Mouse (Mus musculus): ENCODE measurements around the gene Has1. TPM values are rescaled to one million over a fixed set of nuclear protein-coding genes. Genes with fewer than 3 reads are reported as not detected.
A peak's percentile ranks its signal among the peaks of the same experiment; 100 is the strongest.

The Has1 gene
- total and polyA plus RNA-seq, 3 experiments: not detected

DNA sequence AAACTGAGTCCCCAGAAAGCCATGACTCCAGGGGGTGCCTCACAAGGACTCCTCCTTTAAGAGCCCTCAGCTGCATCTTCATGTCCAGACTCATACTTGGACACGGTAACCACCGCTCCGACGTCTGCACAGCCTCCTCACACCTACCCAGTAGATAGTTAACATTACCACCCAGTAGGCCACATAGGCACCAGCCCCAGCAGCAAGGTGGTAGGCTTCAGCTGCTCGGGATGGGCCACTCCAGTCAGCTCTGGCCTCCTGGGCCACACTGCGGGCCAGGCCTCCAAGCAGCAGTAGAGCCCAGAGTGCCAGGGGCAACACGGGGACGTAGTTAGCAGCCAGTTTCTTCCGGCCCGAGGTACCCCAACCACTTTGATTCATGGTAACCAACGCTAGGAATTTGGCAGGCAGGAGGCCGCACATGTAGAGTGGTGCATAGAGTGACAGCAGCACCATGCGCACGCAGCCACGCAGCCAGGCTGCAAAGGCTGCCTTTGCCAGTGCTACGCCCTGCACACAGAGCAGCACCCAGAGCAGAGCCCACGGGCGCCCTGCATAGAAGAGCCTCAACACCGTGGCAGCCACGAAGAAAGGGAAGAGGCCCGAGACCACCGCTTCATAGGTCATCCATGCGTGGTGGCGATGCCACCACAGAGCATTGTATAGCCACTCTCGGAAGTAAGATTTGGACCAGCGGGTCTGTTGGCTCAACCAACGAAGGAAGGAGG, 11.3 kb downstream of the Has1 start:
- Histone ChIP-seq H3K27ac (ENCODE audit: insufficient read depth, low read depth) (no peak overlapping the region), H3K27me3 (replicated peaks) (no peaks in the 10 kb centered on the region), H3K9me3 (replicated peaks; ENCODE audit: low read length) (no peaks in the 10 kb centered on the region), H3K4me3 (replicated peaks in 1 of 3; ENCODE audit: low read depth in 2 of 3, low read length in 2 of 3, poor library complexity in 1 of 3) (no peak overlapping the region), H3K4me1 (ENCODE audit: control insufficient read depth in 1 of 2, insufficient read depth in 2 of 2) (peaks cover 3 to 13% of the 10 kb centered on the region in 2 experiments; a peak in 3 of 4 replicates), H3K79me2 (replicated peaks; ENCODE audit: control insufficient read depth, extremely low read depth, insufficient read depth, poor library complexity, severe bottlenecking) (no peaks in the 10 kb centered on the region), H3K4me2 (ENCODE audit: insufficient read depth, low read depth, poor library complexity, severe bottlenecking) (no peak overlapping the region), H3K9ac (ENCODE audit: insufficient read depth, low read depth) (no peak overlapping the region), H3K36me3 (replicated peaks in 1 of 2; ENCODE audit: control insufficient read depth in 1 of 2, insufficient read depth in 1 of 2, low read length in 1 of 2) (peaks cover 0 to 22% of the 10 kb centered on the region in 2 experiments)
- dilution Hi-C loops (cut with MboI; ENCODE audit: extremely low pct_ligation_motif_present, extremely low pct_unique_long_range_greater_than_20kb, low sequenced_read_pairs) (no loop called here), in situ Hi-C loops (cut with MboI; ENCODE audit: low pct_ligation_motif_present, low pct_unique_long_range_greater_than_20kb, low sequenced_read_pairs) (loop anchor here (10.0 kb wide), 1 partner anchor 79 kb away; no protein-coding TSS in a partner anchor)
- TF ChIP-seq BHLHE40 (IDR thresholded peaks at IDR 0.05; ENCODE audit: low read depth, low read length) (no peak), JUND (conservative IDR thresholded peaks at IDR 0.05; ENCODE audit: low read depth, low read length) (no peak), ELF1 (IDR thresholded peaks at IDR 0.05; ENCODE audit: low read depth, low read length) (no peak), SMC3 (IDR thresholded peaks at IDR 0.05; ENCODE audit: low read depth, low read length) (no peak), PAX5 (IDR thresholded peaks at IDR 0.05; ENCODE audit: low read length) (no peak), E2F4 (IDR thresholded peaks at IDR 0.05; ENCODE audit: insufficient replicate concordance, low read depth, low read length) (no peak), POLR2AphosphoS2 (IDR thresholded peaks at IDR 0.05; ENCODE audit: low read depth, low read length) (no peak), MXI1 (IDR thresholded peaks at IDR 0.05; ENCODE audit: low read depth, low read length) (no peak), ETS1 (conservative IDR thresholded peaks at IDR 0.05; ENCODE audit: low read depth, low read length) (no peak), ZNF384 (IDR thresholded peaks at IDR 0.05; ENCODE audit: low read depth, low read length) (no peak), ZKSCAN1 (IDR thresholded peaks at IDR 0.05; ENCODE audit: borderline replicate concordance, low read depth, low read length) (no peak), GABPA (IDR thresholded peaks at IDR 0.05; ENCODE audit: insufficient replicate concordance, low read depth, low read length) (no peak), CHD2 (IDR thresholded peaks at IDR 0.05; ENCODE audit: low read length) (no peak)
- DNase-seq (ENCODE audit: extremely low read depth): no peak

DNA sequence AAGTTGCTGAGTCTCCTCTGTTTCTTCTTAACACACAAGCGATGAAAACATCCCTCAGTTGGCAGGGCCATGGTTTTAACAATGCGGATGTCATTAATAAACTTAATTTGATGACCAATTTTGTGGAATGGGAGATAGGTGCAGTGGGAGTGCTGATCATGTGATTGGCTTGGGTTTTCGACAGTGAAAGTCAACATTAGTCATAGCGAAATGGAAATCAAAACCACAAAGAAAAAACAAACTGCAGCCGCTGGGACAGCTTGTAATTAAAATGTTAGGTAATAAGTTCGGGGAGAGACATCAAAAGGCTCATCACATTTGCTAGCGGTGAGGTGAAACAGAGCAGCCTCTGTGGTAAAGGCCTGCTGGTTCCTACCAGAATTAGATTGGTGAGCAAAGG, 14.2 kb downstream of the Has1 start:
- Histone ChIP-seq H3K4me2 (ENCODE audit: insufficient read depth, low read depth, poor library complexity, severe bottlenecking) (no peak overlapping the region), H3K27me3 (replicated peaks) (no peaks in the 10 kb centered on the region), H3K4me1 (ENCODE audit: control insufficient read depth in 1 of 2, insufficient read depth in 2 of 2) (peaks cover 3 to 17% of the 10 kb centered on the region in 2 experiments; a peak in 3 of 4 replicates), H3K36me3 (replicated peaks in 1 of 2; ENCODE audit: control insufficient read depth in 1 of 2, insufficient read depth in 1 of 2, low read length in 1 of 2) (peaks cover 0 to 22% of the 10 kb centered on the region in 2 experiments), H3K79me2 (replicated peaks; ENCODE audit: control insufficient read depth, extremely low read depth, insufficient read depth, poor library complexity, severe bottlenecking) (no peaks in the 10 kb centered on the region), H3K4me3 (replicated peaks in 1 of 3; ENCODE audit: low read depth in 2 of 3, low read length in 2 of 3, poor library complexity in 1 of 3) (no peak overlapping the region), H3K9ac (ENCODE audit: insufficient read depth, low read depth) (no peak overlapping the region), H3K9me3 (replicated peaks; ENCODE audit: low read length) (no peaks in the 10 kb centered on the region), H3K27ac (ENCODE audit: insufficient read depth, low read depth) (no peak overlapping the region)
- no peak for DNase-seq (ENCODE audit: extremely low read depth)
- dilution Hi-C loops (cut with MboI; ENCODE audit: extremely low pct_ligation_motif_present, extremely low pct_unique_long_range_greater_than_20kb, low sequenced_read_pairs): no loop called here
- in situ Hi-C loops (cut with MboI; ENCODE audit: low pct_ligation_motif_present, low pct_unique_long_range_greater_than_20kb, low sequenced_read_pairs): loop anchor here (10.0 kb wide), 1 partner anchor 76 kb away; no protein-coding TSS in a partner anchor
- no peak for TF ChIP-seq MAX (IDR thresholded peaks at IDR 0.05; ENCODE audit: low read length)
- peak; percentile 39; the same call in 1 of the 2 replicates for TF ChIP-seq BHLHE40 (IDR thresholded peaks at IDR 0.05; ENCODE audit: low read depth, low read length)
- TF ChIP-seq KAT2A (IDR thresholded peaks at IDR 0.05; ENCODE audit: insufficient replicate concordance, low read length): no peak
- no peak for TF ChIP-seq ETS1 (conservative IDR thresholded peaks at IDR 0.05; ENCODE audit: low read depth, low read length)

Measured in CH12.LX (cell line).